Mouse (Mus musculus) NIH3T3 (cell line): ENCODE measurements around the gene Clmn.

Experiments used
- DNase-seq: peaks from one replicate; pipeline ENCODE4 v3.0.0-alpha.2; 2012; ENCODE audit warnings: low read depth

The Clmn gene

DNA sequence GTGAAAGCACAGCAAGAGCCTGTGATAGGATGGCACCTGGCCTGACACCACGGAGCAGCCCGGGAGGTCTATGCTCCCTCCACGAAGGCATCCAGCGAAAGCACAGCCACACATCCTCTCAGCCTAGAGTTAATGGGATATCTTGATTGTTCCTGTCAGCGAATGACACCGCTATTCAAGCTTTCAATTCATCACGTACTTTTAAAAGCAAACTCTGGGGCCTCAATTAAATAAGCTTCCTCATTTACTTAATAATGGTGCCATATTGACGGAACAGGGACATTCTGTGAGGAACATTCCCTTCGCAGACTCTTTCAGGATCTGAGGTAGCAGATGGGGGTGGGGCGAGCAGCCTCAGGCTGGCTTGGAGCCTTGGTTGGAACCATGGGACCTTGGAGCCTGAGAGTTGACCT is 14.7 kb upstream of the Clmn start:
- DNase-seq, result no peak

DNA sequence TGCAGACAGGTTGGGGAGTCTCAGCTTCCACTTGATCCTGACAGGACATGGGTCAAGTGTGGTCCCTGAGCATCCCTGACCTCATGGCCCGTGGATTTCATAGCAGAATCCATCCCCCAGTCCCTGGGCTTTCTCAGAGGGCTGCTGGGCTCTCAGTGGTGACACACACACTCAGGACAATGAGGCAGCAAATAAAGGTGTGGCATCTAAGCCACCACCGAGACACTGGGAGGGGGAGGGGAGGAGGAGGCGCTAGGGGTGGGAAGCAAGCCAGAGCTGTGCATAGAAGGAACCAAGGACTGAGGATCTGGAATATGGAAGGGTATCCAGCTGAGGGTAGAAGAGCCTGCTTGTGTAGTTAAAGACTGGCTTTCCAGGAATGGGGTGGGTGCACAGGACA is 11.2 kb upstream of the Clmn start:
- DNase-seq, result no peak

DNA sequence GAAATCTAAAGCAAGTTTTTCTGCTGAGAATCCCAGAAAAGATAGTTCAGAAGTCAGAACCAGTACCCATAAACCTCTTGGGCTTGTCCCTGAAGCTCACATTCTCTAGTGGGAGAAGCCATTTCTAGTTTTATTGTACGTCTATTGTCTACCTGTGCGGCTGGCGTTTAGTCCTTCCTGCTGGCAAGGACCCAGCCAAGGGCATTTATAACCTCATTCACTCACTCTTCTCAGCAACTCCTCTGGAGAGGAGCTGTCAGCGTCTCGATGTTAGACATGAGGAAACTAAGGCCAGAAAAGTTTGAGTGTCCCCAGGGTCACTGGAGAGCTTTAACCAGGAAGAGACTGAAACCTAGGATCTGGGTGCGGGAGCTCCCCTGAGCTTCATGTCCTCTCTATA is 7.1 kb upstream of the Clmn start:
- no peak for DNase-seq

DNA sequence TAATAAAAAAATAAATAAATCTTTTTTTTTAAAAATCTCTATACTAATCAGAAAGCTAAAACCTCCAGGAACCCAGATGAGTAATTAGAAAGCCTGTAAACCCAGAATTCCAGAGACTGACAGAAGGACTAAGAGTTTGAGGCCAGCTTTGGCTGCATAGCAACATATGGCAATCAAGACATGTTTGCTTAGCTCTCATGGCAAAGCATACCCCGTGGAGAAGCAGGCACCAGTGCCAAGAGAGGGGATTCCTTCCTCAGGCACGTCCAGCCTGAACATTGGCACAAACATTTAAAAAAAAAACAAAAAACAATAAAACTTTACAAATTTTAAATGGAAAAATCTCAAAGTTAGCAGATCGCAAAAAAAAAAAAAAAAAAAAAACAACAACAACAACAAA is 4.9 kb upstream of the Clmn start:
- no peak for DNase-seq

DNA sequence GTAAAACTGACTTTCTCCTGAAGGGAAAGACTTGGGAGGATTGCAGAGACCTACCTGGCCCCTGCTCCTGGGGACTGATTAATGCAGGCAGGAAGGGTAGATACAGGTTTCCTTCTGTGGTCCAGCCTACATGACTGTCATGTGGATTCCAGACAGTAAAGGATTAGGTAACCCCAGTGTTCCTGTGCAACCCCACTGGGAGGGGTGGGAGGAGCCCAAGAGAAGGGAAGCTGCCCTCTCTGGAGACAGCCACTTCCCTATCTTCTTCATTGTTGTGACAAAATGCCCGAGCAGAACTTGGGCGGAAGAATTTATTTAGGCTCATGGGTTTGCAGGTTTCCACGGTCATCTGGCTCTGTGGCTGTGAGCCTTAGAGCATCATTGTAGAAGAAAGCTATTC is 3.6 kb upstream of the Clmn start:
- DNase-seq, result no peak

DNA sequence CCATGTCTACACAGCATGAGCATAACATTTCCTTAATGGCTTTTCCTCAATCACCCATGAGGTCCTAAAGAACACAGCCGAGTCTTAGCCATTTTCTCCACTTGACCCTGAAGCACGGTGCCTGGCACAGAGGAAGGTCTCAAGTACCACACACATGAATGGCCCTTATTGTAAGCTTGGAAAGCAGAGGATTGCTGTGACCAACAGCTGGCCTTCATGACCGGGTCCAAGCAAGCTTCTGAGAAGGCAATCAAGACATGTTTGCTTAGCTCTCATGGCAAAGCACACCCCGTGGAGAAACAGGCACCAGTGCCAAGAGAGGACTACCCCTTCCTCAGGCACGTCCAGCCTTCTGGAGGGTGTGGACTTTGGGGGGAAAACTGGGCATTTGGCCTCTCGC is 3.0 kb upstream of the Clmn start:
- DNase-seq, result no peak

DNA sequence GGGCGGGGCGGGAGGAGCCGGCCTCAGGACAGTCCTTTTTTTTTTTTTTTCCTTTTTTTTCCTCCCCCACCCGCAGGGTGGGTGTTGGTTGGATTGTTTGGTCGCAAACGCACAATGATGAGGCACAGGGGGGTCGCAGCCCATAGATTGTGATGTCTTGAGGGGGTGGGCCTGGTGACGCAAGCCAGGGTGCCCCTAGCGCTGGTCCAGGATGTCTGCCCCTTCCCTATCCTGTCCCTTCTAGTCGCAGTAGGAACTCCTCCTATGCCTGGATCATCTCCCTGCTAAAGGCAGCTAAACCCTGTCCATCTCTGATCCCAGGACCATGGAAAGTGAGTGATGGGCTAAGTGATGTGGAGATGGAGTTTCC is 275 bp upstream of the Clmn start:
- no peak for DNase-seq

DNA sequence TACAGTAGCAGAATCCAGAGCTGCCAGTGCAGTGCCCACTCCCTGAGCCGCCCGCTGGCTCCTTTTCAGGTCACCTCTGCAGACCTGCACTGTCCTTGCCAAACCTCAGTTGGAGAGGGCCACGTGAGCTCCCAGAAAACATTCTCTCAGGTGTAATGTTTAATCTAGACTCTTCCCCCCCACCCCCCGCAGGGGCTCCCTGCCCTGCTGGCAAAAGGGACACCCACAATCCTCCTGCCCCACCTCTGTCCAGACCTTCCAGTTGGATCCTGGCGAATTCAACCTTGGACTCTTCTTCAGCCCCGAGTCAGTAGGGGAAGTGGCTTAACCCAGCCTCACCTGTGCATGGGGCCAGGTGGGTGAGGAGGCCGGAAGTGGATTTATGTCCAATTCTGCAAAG is 1.2 kb downstream of the Clmn start:
- DNase-seq, result no peak

DNA sequence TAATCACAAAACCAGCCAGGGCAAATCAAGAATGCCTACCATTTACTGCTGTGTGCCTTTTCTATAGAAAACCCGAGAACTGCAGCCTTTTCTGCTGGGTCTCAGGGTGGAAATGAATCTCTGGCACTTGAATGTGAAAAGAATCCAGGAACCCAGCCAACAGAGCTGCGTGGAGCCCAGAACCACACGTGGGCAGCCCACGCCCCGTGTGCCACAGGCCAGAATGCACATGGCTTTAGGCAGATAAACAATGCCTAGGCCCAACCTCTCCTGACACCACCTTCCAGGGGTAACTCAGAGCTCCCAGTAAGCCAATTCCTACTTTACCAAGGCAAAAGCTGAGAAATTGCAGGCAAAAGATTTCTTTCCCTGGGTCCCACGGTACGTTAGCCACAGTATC is 5.7 kb downstream of the Clmn start:
- peak; percentile 10 for DNase-seq

DNA sequence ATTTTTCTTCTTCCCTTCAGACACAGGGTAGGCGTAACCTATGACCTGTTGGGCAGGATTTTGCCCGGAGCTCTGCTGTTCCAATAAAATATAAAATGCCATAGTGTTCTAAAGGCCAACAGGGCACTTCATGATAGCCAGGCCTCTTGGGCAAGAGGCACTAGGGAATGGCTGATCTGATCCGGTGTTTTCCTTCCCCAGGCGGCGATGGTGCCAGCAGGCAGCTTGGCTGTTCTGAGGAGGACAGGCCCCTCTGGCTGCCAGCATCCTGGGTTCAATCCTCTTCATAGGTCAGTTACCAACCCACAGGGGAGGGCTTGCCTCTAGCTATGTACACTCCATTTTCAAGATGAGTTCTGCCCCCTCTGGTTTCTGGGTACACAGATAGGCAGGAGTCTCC is 6.1 kb downstream of the Clmn start:
- DNase-seq, result no peak

DNA sequence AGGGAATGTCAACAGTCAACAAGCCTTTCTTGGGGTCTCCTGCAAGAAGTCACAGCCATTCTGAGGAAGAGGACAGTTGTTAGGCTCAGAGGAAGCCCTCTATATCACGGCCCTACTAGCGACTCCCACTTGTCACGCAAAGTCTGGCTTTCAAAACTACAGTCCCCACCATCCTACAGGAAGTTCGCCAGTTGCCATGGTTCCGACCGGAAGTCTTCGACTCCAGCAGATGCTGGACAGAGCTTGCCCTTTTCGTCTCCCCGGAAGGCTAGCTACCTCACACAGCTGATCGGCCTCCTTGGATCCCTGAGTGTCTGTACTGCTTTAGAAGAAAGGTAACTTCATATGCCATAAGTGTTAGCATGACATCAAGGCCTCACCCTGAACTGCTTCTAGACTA is 7.3 kb downstream of the Clmn start:
- DNase-seq, result no peak

DNA sequence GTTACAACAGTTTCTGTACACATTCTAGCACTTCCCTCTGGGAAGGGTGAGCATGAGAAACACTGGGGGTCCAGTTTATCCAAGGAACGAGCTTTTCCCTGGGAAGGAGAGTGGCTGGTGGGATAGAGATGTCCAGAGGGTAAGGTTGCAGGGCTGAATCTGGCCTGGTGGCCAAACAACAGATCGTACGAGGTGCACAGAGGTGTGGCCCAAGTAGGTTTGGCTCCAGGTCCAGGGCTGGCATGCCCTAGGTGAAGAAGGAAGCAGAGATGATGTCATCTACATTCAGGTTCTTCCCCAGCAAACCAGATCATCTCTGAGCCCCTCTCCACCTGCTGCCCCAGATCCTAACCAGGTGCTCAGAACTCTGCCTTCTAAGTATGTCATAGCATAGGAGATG is 8.3 kb downstream of the Clmn start:
- DNase-seq, result no peak

DNA sequence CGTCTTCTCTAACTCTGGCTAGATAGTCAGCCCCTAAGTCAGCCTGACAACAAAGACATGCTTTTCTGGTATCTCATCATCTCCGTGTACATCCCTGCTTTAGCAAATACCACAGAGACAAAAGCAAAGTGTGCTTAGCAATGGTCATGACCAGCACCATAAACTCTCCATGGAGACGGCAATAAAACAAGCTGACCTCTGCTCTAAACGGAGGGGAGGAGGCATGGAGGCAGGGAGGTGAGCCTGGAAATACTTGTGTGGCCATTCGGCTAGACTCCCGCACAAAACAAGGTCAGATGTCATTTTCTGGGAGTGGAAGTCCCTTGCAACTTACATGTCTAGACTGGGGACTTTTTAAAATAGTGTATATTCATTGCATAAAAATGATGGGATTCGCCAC is 9.3 kb downstream of the Clmn start:
- no peak for DNase-seq

DNA sequence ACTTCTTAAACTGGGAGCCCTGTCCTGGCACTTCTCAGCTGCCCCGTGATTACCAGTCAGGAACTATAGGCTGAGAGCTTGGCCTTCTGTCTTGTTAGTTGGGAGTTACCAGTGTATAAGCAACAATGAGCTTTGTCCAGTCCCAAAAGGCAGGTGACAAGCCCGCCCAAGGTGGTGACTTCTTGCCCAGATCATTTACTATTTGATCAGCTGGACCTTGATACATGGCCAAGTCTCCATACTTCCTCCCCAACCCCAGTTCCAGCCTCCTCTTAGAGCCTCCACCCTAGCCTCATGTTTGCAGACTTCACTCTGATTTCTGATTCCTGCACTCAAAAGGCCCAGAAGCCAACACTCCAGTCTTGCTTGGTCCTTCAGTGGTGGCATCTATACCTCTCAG is 10.1 kb downstream of the Clmn start:
- DNase-seq, result no peak

DNA sequence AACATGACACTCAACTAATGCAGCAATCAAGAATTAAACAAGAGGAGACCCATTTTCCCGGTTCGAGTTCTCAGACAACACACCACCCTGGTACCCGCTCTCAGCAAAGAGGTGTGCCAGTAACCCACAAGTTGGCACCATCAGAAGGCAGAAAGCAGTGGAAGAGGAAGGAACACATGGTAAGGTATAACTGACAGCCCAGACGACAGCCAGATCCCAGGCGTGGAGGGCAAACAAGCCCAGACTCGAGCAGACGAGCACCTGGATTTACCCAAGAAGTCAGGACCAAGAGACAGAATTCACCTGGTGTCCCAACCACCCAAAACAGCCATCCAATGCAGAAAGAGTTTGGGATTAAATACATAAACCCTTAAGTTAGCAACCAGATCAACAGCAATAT is 11.5 kb downstream of the Clmn start:
- DNase-seq, result no peak

DNA sequence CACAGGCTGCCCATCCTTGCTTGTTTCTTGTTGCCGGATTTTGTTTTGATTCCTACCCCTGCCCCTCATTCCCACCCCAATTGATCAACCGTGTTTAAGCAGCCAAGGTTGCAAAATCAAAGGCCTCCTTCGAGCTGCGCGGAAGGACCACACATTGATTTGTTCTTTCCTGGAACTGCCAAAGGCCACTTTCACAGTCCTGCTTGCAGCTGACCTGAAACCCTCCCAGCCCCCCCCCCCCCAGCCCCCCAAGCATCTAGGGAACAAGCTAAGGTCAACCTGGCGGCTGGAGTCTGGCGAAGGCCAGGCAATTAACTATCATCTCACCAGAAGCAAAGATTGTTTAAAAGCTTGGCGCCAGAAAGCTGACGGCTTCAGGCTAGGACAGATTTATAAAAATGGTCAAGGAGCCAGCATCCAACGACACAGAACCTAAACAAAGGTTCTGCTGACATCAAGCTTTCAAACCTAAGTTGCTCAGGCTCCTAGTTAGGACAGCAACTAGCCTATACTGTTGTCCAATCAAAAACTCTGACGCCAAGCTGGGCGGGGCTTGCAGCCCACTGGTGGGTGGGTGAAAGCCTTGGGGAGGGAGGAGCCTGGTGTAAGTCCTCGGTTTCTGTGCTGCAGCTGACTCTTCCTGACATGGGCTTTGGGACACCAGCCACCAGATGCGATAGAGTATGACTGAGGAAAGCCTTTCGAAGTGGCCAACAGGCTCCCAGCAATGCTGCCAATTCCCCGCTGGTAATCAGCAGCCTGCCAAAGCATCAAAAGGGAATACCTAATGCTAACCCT is 13.0 kb downstream of the Clmn start:
- DNase-seq, result peak; percentile 6

DNA sequence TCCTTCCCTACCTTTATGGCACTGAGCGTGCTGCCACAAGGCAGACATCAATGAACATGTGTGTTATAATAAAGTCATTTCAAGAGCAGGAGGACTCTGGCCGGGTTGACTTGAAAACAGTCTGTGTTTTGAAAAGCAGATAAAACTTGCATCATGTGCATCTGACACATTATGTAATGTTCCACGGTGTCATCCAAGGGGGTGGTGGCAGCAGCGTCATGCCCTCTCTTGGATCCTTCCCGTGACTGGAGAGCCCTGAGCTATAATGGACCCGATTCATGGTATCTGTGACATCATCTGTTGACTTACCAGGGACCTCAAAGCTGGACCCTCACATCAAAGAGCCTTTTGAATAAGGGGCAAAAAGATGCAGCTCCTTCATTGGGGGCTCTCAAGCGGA is 14.8 kb downstream of the Clmn start:
- DNase-seq, result no peak

DNA sequence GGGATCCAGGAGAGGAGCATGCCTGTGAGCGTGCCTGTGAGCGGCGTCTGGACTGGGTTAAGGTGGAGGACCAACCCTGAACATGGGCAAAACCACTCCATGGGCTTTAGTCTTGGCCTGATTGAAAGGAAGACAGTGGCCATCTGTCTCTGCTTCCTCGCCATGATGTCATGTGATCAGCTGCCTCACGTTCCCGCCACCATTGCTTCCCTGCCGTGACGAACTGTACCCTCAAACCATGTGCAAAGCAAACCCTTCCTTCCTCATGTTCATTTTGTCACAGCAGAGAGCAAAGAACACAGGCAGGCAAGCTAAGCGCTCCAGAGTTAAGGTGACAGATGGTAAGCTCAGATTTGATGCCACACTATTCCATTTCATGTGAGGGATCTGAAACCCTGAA is 16.2 kb downstream of the Clmn start:
- DNase-seq, result no peak

DNA sequence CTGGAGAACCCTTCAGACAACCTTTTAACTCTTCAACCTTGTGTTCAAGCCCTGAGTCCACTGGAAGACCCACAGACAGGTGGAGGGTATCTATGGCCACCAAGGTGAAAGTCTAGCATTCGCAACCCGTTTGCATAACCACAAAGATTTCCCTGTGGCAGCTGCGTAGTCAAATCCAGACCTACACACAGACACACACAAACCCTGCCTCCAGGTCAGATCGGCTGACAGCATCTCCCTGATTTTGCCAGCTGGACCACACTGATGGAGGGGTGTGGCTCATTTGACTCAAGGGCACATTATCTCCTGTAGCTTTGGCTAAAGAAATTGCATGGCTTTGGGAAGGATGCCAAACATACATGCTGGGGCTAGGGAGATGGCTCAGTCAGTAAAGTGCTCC is 17.6 kb downstream of the Clmn start:
- no peak for DNase-seq

DNA sequence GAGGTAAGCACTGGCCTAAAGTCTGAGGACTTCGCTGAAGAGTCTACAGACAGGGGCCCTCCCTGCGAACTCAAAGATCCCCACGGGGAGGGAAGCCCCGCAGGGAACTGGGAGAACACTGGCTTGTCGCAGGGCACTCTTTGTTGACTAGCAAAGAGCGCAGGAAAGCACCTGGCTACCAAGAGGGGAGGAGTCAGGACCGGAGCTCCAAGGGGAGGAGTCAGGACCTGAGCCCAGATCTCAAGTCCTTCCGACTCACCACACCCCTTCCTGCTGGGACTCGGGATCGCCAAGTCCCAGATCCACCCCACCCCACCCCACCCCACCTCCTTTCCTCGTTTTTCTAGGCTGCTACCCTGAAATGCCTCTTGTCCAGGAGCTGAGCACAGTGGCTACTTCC is 19.2 kb downstream of the Clmn start:
- DNase-seq, result no peak

DNA sequence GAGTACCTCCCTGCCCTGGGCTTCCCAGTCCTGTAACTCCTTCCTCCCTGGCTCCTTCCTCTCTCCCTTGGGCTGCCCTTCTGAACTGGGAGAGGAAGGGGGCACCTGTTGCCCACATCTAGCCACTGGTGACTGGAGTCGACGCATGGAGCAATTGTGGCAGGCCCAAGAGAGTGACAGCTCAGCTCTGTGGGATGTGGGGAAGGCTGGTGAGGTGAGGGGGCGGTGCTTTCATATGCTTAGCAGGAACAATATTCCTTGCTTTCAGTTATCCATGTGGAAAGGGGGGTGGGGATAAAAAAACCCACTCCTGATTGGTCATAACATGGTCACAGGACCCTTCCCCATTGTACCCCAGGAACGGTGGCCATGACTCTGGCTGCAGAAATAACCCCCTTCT is 19.9 kb downstream of the Clmn start:
- DNase-seq, result no peak

DNA sequence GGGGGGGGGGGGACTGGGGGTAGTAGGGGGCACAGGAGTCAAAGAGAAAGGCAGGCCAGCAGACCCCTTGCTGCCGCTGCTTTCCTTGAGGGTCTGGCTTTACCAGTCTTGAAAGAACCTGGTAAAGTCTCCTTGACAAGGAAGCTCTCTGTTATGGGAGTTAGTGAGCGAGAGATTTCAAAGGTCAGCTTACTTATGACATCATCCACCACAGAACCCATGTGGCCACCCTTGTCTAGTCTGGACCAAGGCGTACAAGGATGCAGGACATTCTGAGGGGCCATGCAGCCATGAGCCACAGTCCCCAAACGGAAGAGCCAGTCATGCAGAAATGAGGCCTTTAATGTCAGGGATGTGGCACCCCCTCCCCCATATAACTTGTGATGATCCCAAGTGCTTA is 20.6 kb downstream of the Clmn start:
- DNase-seq, result no peak

DNA sequence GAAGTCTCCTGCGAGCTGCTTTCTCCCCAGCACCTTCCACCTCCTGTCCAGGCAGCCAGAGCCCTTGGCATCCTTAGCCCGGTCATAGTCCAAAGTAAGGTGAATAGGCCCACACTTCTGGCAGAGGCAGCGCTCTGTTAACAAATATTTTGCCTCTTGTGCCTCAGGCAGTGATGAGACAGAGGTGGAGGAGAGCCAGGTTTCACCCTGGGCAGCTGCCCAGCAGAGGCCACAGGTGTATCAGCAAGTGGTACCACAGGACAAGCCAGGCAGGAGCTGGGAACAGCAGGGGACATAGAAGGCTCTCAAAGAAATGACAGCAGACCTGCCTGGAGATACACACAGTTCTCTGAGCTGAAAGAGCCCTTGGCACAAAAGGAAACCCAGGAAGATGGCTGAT is 23.6 kb downstream of the Clmn start:
- DNase-seq, result no peak

DNA sequence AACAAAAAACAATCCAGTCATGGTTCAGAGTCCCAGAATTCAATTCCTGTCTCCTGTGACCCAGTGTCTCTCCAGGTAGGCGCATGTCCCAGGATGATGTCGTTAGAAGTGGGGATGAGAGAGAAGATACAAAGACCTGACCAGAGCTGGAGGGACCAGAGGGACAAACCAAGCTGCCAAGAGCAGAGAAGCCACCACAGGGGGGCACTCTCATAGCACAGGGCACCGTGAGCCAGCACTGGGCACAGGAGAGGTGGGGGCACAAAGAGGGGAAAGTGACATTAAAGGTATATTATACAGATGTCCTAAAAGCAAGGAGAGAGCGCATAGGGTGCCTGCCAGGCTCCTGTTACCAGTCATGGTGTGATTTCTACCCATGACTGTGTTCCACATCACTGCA is 25.9 kb downstream of the Clmn start:
- peak; percentile 18 for DNase-seq

DNA sequence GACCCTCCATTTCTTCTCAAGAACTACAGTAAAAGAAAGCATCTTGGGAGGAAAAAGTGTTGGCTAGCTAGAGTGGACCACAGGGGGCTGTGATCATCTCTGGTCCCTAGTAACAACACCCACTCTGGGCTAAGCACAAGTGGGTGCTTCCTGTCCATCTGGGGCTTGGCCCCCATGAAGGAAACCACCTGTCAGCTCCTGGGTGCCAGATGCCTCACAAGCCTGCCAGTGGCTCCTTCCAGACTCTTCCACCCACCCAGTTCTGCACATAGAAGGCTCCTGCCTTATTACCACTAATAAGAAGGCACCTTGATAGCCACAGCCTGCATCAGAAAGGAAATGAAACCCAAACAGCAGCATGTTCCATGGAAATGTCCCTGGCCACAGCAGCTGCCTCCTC is 26.4 kb downstream of the Clmn start:
- no peak for DNase-seq
